8 mouse cellular contexts compared by ENCODE assay signal in genomic region chr6:97210962-97211601, GRCm38 (mm10). TPM values are rescaled to one million over a fixed set of nuclear protein-coding genes. Genes with fewer than 3 reads are reported as not detected.
A peak's percentile ranks its signal among the peaks of the same experiment; 100 is the strongest.
DNase-seq lines count a peak whose midpoint lies in the region; ATAC-seq and TF ChIP-seq lines count a peak whose summit lies in the region.

No protein-coding gene starts in this region.

- H3K9ac ChIP-seq in ES-E14 (ENCODE audit: insufficient read depth, low read depth, low read length, poor library complexity, severe bottlenecking): peak overlapping the region; percentile 92
- peak overlapping the region; percentile 85 for H3K9ac ChIP-seq in intestine, embryonic 16.5 days (ENCODE audit: low read depth, low read length)

- peaks cover 1 to 3% of the 10 kb centered on the region in 2 experiments; a peak in 2 of 4 replicates for H3K4me1 ChIP-seq in ES-E14 (ENCODE audit: control insufficient read depth in 2 of 2, insufficient read depth in 2 of 2, low read length in 2 of 2, poor library complexity in 1 of 2)
- H3K4me1 ChIP-seq in intestine, embryonic 16.5 days (ENCODE audit: control insufficient read depth, insufficient read depth, low read length): peaks cover 5% of the 10 kb centered on the region; the same call in 1 of the 2 replicates
- peaks cover 15% of the 10 kb centered on the region; the same call in 1 of the 2 replicates for H3K4me1 ChIP-seq in spleen, adult 2 months (ENCODE audit: control insufficient read depth, insufficient read depth, insufficient read length)

- H3K27ac ChIP-seq in ES-E14 (ENCODE audit: insufficient read depth, low read depth, low read length, poor library complexity, severe bottlenecking): peak overlapping the region; percentile 45
- H3K27ac ChIP-seq in intestine, embryonic 16.5 days (ENCODE audit: low read length): peak overlapping the region; percentile 80
- peak overlapping the region; percentile 83 for H3K27ac ChIP-seq in spleen, adult 2 months (ENCODE audit: insufficient read depth, low read length)

- peak overlapping the region; percentile 89 to 97 for H3K4me3 ChIP-seq in ES-E14 (ENCODE audit: insufficient read depth in 1 of 2, low read depth in 1 of 2, low read length in 2 of 2, poor library complexity in 1 of 2, severe bottlenecking in 1 of 2)
- H3K4me3 ChIP-seq in intestine, embryonic 16.5 days (ENCODE audit: low read length): peak overlapping the region; percentile 75
- peak overlapping the region; percentile 63 for H3K4me3 ChIP-seq in spleen, adult 2 months (ENCODE audit: extremely low read depth, insufficient read depth, insufficient read length)

- H3K9me3 ChIP-seq in ES-E14 (ENCODE audit: control insufficient read depth, insufficient read depth, low read depth, low read length): no peaks in the 10 kb centered on the region
- H3K9me3 ChIP-seq in intestine, embryonic 16.5 days (ENCODE audit: control insufficient read depth, low read length): no peaks in the 10 kb centered on the region

- H3K27me3 ChIP-seq in intestine, embryonic 16.5 days (replicated peaks; ENCODE audit: control insufficient read depth, insufficient read depth, low read length): no peaks in the 10 kb centered on the region
- no peaks in the 10 kb centered on the region for H3K27me3 ChIP-seq in spleen, adult 2 months (ENCODE audit: control insufficient read depth, insufficient read depth, low read length)

- 2% methylated on average over 22 of the region's 22 CpGs for WGBS in intestine, embryonic 16.5 days
- WGBS in spleen, adult 2 months: under 1% methylated on average over 22 of the region's 22 CpGs

- in situ Hi-C loops in ES-E14 (cut with MboI; ENCODE audit: low sequenced_read_pairs in 2 of 2, unreplicated experiment in 2 of 2): no loop called here

- H3K4me2 ChIP-seq in intestine, embryonic 16.5 days (ENCODE audit: low read depth, low read length): peak overlapping the region; percentile 76

- TF ChIP-seq POLR2A in spleen, adult 2 months (IDR thresholded peaks at IDR 0.05; ENCODE audit: low read depth, low read length): peak; percentile 28; the same call in 1 of the 2 replicates

- no peak for TF ChIP-seq CTCF in spleen, adult 2 months (IDR thresholded peaks at IDR 0.05; ENCODE audit: extremely low read depth, insufficient read depth, insufficient read length, insufficient replicate concordance)

- no peaks in the 10 kb centered on the region for H3K36me3 ChIP-seq in ES-E14 (ENCODE audit: control insufficient read depth, insufficient read depth, low read length, poor library complexity, severe bottlenecking)
- H3K36me3 ChIP-seq in intestine, embryonic 16.5 days (ENCODE audit: control insufficient read depth, insufficient read depth, low read length): no peaks in the 10 kb centered on the region
- H3K36me3 ChIP-seq in spleen, adult 2 months (ENCODE audit: control insufficient read depth, insufficient read depth, low read length): peaks cover 2% of the 10 kb centered on the region; the same call in 1 of the 2 replicates

- ATAC-seq in erythroblast, adult 5-6 weeks (replicated peaks; ENCODE audit: low FRiP score, poor library complexity, severe bottlenecking): peak; percentile 71
- ATAC-seq in intestine, embryonic 16.5 days: peak; percentile 80

- DNase-seq in heart, adult 18-20 months: peak; percentile 35 to 66
- no peak for DNase-seq in heart, adult 9 months (ENCODE audit: low spot score in 2 of 2)
- no peak for DNase-seq in ES-E14 (ENCODE audit: low read depth, low spot score)
- DNase-seq in lung, postnatal 10 days: peak; percentile 21
- DNase-seq in spleen, adult 2 months (ENCODE audit: low read depth in 1 of 2, low spot score in 2 of 2): peak in 1 of 2 experiments; percentile 40
- DNase-seq in layer of hippocampus, adult 8-10 months (ENCODE audit: low spot score in 2 of 2): no peak

TF ChIP-seq in ES-E14, 5 proteins besides CTCF, POLR2A, EP300 and RAD21:
- TF ChIP-seq CHD2 (IDR thresholded peaks at IDR 0.05; ENCODE audit: low read depth, low read length): no peak
- no peak for TF ChIP-seq MAFK (IDR thresholded peaks at IDR 0.05; ENCODE audit: insufficient read depth, low read depth, low read length)
- no peak for TF ChIP-seq ZNF384 (IDR thresholded peaks at IDR 0.05; ENCODE audit: low read depth, low read length)
- no peak for TF ChIP-seq HCFC1 (IDR thresholded peaks at IDR 0.05; ENCODE audit: borderline replicate concordance, insufficient read depth, low read length)
- TF ChIP-seq ZC3H11A (IDR thresholded peaks at IDR 0.05; ENCODE audit: borderline replicate concordance, low read depth, low read length): no peak

RNA-seq across cellular contexts. Expression of gene Arl6ip5, which starts 0.6 kb away (rescaled TPM):
- 100 to 1,000 TPM; 125 to 130 TPM for total RNA-seq in heart, adult 18-20 months (2021)
- total RNA-seq in ES-E14 (2012; rRNA removed): 46.5 and 64.5 TPM in 2 replicates
- 10.2 and 16.1 TPM in 2 replicates for total RNA-seq in erythroblast, adult 5-6 weeks (2015; ENCODE audit: low replicate concordance)
- total RNA-seq in erythroblast, adult 5-6 weeks (2017; ENCODE audit: low replicate concordance): 20.6 and 23.8 TPM in 2 replicates
- 76.4 TPM in 2 replicates for polyA plus RNA-seq in intestine, embryonic 16.5 days (2015; fragmentation: Nextera tagmentation; extraction: Ambion mirVana)
- polyA plus RNA-seq in spleen, adult 2 months (2012; rRNA removed): 52.9 and 53.4 TPM in 2 replicates
- 100 to 1,000 TPM; 158 to 182 (median 170) TPM for total RNA-seq in layer of hippocampus, adult 8-10 months (2022)

RNA-seq across cellular contexts. Expression of gene Uba3, which starts 5.6 kb away (rescaled TPM):
- 10 to 100 TPM; 55.0 to 62.2 TPM for total RNA-seq in heart, adult 18-20 months (2021)
- total RNA-seq in ES-E14 (2012; rRNA removed): 70.3 and 76.4 TPM in 2 replicates
- total RNA-seq in erythroblast, adult 5-6 weeks (2015; ENCODE audit: low replicate concordance): 24.0 and 25.9 TPM in 2 replicates
- total RNA-seq in erythroblast, adult 5-6 weeks (2017; ENCODE audit: low replicate concordance): 35.1 and 38.5 TPM in 2 replicates
- 50.0 and 53.7 TPM in 2 replicates for polyA plus RNA-seq in intestine, embryonic 16.5 days (2015; fragmentation: Nextera tagmentation; extraction: Ambion mirVana)
- polyA plus RNA-seq in spleen, adult 2 months (2012; rRNA removed): 4.0 and 4.1 TPM in 2 replicates
- 10 to 100 TPM; 68.2 to 76.3 (median 70.4) TPM for total RNA-seq in layer of hippocampus, adult 8-10 months (2022)

RNA-seq across cellular contexts. Expression of gene Tmf1, which starts 32.2 kb away (rescaled TPM):
- total RNA-seq in heart, adult 18-20 months (2021): 10 to 100 TPM; 38.2 to 40.5 TPM
- total RNA-seq in ES-E14 (2012; rRNA removed): 25.8 and 28.2 TPM in 2 replicates
- 6.7 and 11.7 TPM in 2 replicates for total RNA-seq in erythroblast, adult 5-6 weeks (2015; ENCODE audit: low replicate concordance)
- 50.4 and 64.5 TPM in 2 replicates for total RNA-seq in erythroblast, adult 5-6 weeks (2017; ENCODE audit: low replicate concordance)
- polyA plus RNA-seq in intestine, embryonic 16.5 days (2015; fragmentation: Nextera tagmentation; extraction: Ambion mirVana): 23.3 and 26.0 TPM in 2 replicates
- 2.4 and 2.5 TPM in 2 replicates for polyA plus RNA-seq in spleen, adult 2 months (2012; rRNA removed)
- total RNA-seq in layer of hippocampus, adult 8-10 months (2022): 10 to 100 TPM; 51.1 to 54.6 (median 52.1) TPM

RNA-seq across cellular contexts. Expression of gene Lmod3, which starts 41.5 kb away (rescaled TPM):
- 10 to 100 TPM; 58.1 to 67.1 TPM for total RNA-seq in heart, adult 18-20 months (2021)
- 0.09 TPM in 1 of 2 replicates, not detected in the other for total RNA-seq in ES-E14 (2012; rRNA removed)
- not detected in 2 replicates for total RNA-seq in erythroblast, adult 5-6 weeks (2015; ENCODE audit: low replicate concordance)
- total RNA-seq in erythroblast, adult 5-6 weeks (2017; ENCODE audit: low replicate concordance): not detected in 2 replicates
- polyA plus RNA-seq in intestine, embryonic 16.5 days (2015; fragmentation: Nextera tagmentation; extraction: Ambion mirVana): 0.06 and 0.12 TPM in 2 replicates
- not detected in 2 replicates for polyA plus RNA-seq in spleen, adult 2 months (2012; rRNA removed)
- under 1 TPM in 1 of 4 experiments, not detected in 3; 0.16 TPM for total RNA-seq in layer of hippocampus, adult 8-10 months (2022)

Comparison
In these comparisons a context has a peak if more than half of its experiments do, and no peak if none do; other contexts are left out.
1. DNase-seq: peak in heart, adult 18-20 months (2 of 2) and lung, postnatal 10 days (single experiment); none in heart, adult 9 months (0 of 2), ES-E14 (single experiment) and layer of hippocampus, adult 8-10 months (0 of 2).
2. Peak in every context shown above with its lines, with median percentiles within 50 percentile points of each other: H3K27ac ChIP-seq and H3K4me3 ChIP-seq.